Mouse (Mus musculus) neural tube, embryonic 15.5 days (tissue): ENCODE measurements around the gene Acsbg1. TPM values are rescaled to one million over a fixed set of nuclear protein-coding genes. Genes with fewer than 3 reads are reported as not detected.

ENCODE experiments used
- ATAC-seq: fragments of 200-750 bp; cut with Nextera tagmentation; 2 replicates; pipeline ENCODE4 v1.8.0; 2017; ENCODE audit warnings: mild to moderate bottlenecking, moderate TSS enrichment, moderate library complexity; ENCODE audit not compliant: low FRiP score
- H3K27ac ChIP-seq: fragments of 300-500 bp; sonication (generic); replicated peaks from 2 replicates; pipeline ENCODE4 v1.5.1; 2015; ENCODE audit warnings: mild to moderate bottlenecking, inconsistent platforms
- H3K27me3 ChIP-seq: fragments of 300-500 bp; sonication (generic); replicated peaks from 2 replicates; pipeline ENCODE4 v1.6.1; 2015; ENCODE audit warnings: inconsistent platforms
- H3K36me3 ChIP-seq: fragments of 300-500 bp; sonication (generic); 2 replicates; pipeline ENCODE4 v1.6.1; 2015; ENCODE audit warnings: inconsistent platforms
- H3K4me1 ChIP-seq: fragments of 300-500 bp; sonication (generic); 2 replicates; pipeline ENCODE4 v1.6.1; 2015; ENCODE audit warnings: inconsistent platforms
- H3K4me2 ChIP-seq: fragments of 300-500 bp; sonication (generic); 2 replicates; pipeline ENCODE4 v1.6.1; 2015; ENCODE audit warnings: inconsistent platforms, mild to moderate bottlenecking, moderate library complexity
- H3K4me3 ChIP-seq: fragments of 300-500 bp; sonication (generic); replicated peaks from 2 replicates; pipeline ENCODE4 v1.5.1; 2015; ENCODE audit warnings: mild to moderate bottlenecking, inconsistent platforms
- H3K9ac ChIP-seq: fragments of 300-500 bp; sonication (generic); replicated peaks from 2 replicates; pipeline ENCODE4 v1.6.1; 2015; ENCODE audit warnings: mild to moderate bottlenecking, inconsistent platforms
- H3K9me3 ChIP-seq: fragments of 300-500 bp; sonication (generic); replicated peaks from 2 replicates; pipeline ENCODE4 v1.6.1; 2016; ENCODE audit warnings: inconsistent platforms
- WGBS: fragments of 180-500 bp; shearing (Covaris S2); methylation state at CpG from one replicate; pipeline ENCODE4 v1.1.7; 2015; ENCODE audit warnings: mixed read lengths; 5-methylcytosine and 5-hydroxymethylcytosine counted together
- microRNA-seq: library from miRNA; unstranded; fragments of <30 nt; microRNA quantifications from one replicate; pipeline ENCODE4, GENCODE M21; 2017
- polyA plus RNA-seq: library from polyadenylated mRNA; unstranded; fragments of >200 nt; fragmentation: Nextera tagmentation; extraction: Ambion mirVana; gene quantifications from 2 replicates; pipeline ENCODE4 v1.2.1, GENCODE M21; 2015

Gene Acsbg1
- polyA plus RNA-seq, 1 experiment from 2014 or later, result 40.9 TPM

GRCm38 (mm10) chr9:54560831-54561601, 100.7 kb downstream of the Acsbg1 start:
- ATAC-seq, result no peak
- H3K4me3 ChIP-seq, result no peak overlapping the region
- no peak overlapping the region for H3K4me2 ChIP-seq
- no peaks in the 10 kb centered on the region for H3K9me3 ChIP-seq
- no peaks in the 10 kb centered on the region for H3K27me3 ChIP-seq
- WGBS, result 93% methylated on average over 8 of the region's 8 CpGs
- no peak overlapping the region for H3K27ac ChIP-seq
- peaks cover 16% of the 10 kb centered on the region for H3K4me1 ChIP-seq
- H3K36me3 ChIP-seq, result no peaks in the 10 kb centered on the region
- H3K9ac ChIP-seq, result no peak overlapping the region

DNA sequence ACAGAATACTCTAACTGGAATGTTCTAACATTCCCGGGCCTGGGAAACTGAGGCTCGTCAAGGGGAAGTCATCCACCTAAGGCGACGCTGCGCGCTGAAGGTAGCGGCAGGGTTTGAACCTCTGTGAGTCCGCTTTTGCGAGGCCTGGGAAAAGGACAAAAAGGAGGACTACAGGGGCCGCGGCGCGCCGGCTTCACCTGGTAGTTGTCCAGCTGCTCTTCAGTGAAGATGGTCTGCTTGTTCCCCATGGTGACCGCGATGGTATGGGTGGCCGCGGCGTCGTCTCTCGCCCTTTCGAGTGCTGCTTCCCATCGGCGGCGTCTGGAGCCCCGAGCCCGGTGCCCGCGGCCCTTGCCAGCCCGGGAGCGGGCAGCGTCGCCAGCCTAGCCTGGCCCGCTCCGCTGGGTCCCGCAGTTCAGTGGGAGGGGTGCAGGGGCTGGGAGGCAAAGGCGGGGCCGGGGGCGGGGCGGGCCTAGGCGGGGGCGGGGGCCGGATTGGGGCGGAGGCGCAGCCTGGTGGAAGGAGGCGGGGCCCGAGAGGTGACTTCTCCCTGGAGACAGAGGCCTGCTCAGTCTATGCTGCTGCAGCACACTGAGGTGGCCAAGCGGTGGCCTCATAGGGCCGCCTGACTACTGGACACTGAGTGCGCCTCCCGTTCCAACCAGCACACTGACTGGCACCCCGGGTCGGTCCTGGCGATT, 101.7 kb downstream of the Acsbg1 start, which contains the start of gene Cib2:
Gene Cib2 (minus strand): TSS at position 448 of the 701 bp plus-strand sequence.
- Histone ChIP-seq H3K27me3 (no peaks in the 10 kb centered on the region), H3K4me2 (peak within 1 kb of the TSS; percentile 73), H3K9ac (peak within 1 kb of the TSS; percentile 58), H3K27ac (0 out of 2 replicates have a peak within 1 kb of the TSS, but pooled peaks have one; percentile 3), H3K4me3 (peak within 1 kb of the TSS; percentile 49), H3K36me3 (no peaks in the 10 kb centered on the region), H3K4me1 (peaks cover 16% of the 10 kb centered on the region), H3K9me3 (no peaks in the 10 kb centered on the region)
- WGBS, result 2% methylated on average over 50 of the region's 54 CpGs
- ATAC-seq, result peak; percentile 94

DNA sequence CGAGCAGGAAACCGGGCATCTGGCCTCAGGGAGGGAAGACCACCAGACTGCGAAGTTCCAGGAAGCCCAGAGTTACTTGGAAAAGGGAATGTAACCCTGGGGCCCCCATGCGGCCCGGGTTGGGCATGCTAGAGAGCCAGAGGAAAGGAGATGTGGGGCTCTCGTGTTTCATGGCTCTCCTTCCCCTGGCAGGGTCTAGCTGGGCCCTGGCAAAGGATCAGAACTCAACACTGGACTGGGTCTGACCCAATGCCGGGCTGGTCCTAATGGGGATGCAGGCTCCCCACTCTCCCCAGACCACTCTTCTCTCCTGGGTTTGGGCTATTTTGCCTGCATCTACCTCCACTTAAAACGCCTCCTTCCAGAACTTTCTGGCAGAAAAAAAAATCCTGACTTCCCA, 102.9 kb downstream of the Acsbg1 start:
- Histone ChIP-seq H3K4me1 (peaks cover 16% of the 10 kb centered on the region), H3K27ac (no peak overlapping the region), H3K36me3 (no peaks in the 10 kb centered on the region), H3K4me3 (no peak overlapping the region), H3K9ac (no peak overlapping the region), H3K27me3 (no peaks in the 10 kb centered on the region), H3K4me2 (0 out of 2 replicates have a peak overlapping the region, but pooled peaks have one; percentile 73), H3K9me3 (no peaks in the 10 kb centered on the region)
- ATAC-seq, result no peak
- 77% methylated on average over 8 of the region's 8 CpGs for WGBS

DNA sequence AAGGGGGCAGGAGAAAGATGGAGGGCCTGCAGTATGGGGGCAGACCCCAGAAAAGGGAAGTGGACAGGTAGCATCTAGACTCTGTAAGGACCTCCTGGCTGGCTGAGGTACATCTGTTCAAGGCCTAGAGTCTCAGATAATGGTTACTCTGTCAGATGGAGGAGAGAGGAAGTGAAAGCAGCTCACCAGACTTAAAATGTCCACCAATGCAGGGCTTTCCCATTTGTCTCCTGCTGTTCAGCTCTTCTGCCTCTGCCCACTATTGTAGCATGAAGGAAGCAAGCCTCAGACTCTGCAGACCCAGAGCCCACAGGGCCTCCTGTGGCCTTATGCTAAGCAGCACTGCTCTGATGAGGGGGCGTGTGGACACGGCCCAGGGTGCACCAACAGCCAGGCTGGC, 106.6 kb downstream of the Acsbg1 start:
- Histone ChIP-seq H3K27ac (no peak overlapping the region), H3K4me3 (no peak overlapping the region), H3K4me1 (peaks cover 12% of the 10 kb centered on the region), H3K4me2 (no peak overlapping the region), H3K27me3 (no peaks in the 10 kb centered on the region), H3K9ac (no peak overlapping the region), H3K36me3 (no peaks in the 10 kb centered on the region), H3K9me3 (no peaks in the 10 kb centered on the region)
- ATAC-seq, result no peak
- 63% methylated on average over 2 of the region's 2 CpGs for WGBS

Small RNA genes lying within 50 kb of the gene (microRNA-seq; reads per million reads assigned to microRNA genes)
- gene Mir5710, result not detected

Other genes starting within 250 kb of the Acsbg1 start
- gene Dmxl2, start 160.2 kb downstream of the Acsbg1 start, polyA plus RNA-seq, result 55.3 and 60.5 TPM in 2 replicates
- gene Sh2d7, start 122.9 kb downstream of the Acsbg1 start, polyA plus RNA-seq, result 0.13 TPM in 1 of 2 replicates, not detected in the other
- 63.6 and 76.2 TPM in 2 replicates for gene Cib2, start 101.7 kb downstream of the Acsbg1 start, polyA plus RNA-seq
- gene Idh3a, start 75.5 kb downstream of the Acsbg1 start, polyA plus RNA-seq, result 167 and 173 TPM in 2 replicates
- 7.5 and 8.0 TPM in 2 replicates for gene Dnaja4, start 37.0 kb upstream of the Acsbg1 start, polyA plus RNA-seq
- gene Wdr61, start 72.6 kb upstream of the Acsbg1 start, polyA plus RNA-seq, result 79.1 and 91.7 TPM in 2 replicates
- 405 and 485 TPM in 2 replicates for gene Crabp1, start 102.9 kb upstream of the Acsbg1 start, polyA plus RNA-seq
- 30.4 and 31.8 TPM in 2 replicates for gene Ireb2, start 201.9 kb upstream of the Acsbg1 start, polyA plus RNA-seq